Mouse (Mus musculus): ENCODE measurements around the gene Cavin1. TPM values are rescaled to one million over a fixed set of nuclear protein-coding genes. Genes with fewer than 3 reads are reported as not detected.
A peak's percentile ranks its signal among the peaks of the same experiment; 100 is the strongest.

The Cavin1 gene
- total RNA-seq, 2 experiments from 2014 or later, result 133 to 149 TPM

GRCm38 (mm10) chr11:100975241-100975640 lies 4.6 kb upstream of the Cavin1 start:
- Histone ChIP-seq H3K4me3 (no peak overlapping the region), H3K27ac (peak overlapping the region; percentile 74)
- intact Hi-C loops (cut with DNase I), result no loop called here
- DNase-seq, result no peak
- TF ChIP-seq CTCF (IDR thresholded peaks at IDR 0.05), result no peak

- TF ChIP-seq CTCF (IDR thresholded peaks at IDR 0.05), result no peak
- intact Hi-C loops (cut with DNase I), result no loop called here
- peak; percentile 74 for DNase-seq
- Histone ChIP-seq H3K4me3 (peak overlapping the region; percentile 48), H3K27ac (peak overlapping the region; percentile 74)
Measured at GRCm38 (mm10) chr11:100974381-100974970, 3.8 kb upstream of the Cavin1 start.

- TF ChIP-seq CTCF (IDR thresholded peaks at IDR 0.05), result no peak
- no peak overlapping the region for H3K27ac ChIP-seq
Measured at GRCm38 (mm10) chr11:100973245-100973644, 2.6 kb upstream of the Cavin1 start.

GRCm38 (mm10) chr11:100971455-100971854 lies 768 bp upstream of the Cavin1 start:
- H3K4me3 ChIP-seq, result peak overlapping the region; percentile 98
- no peak for DNase-seq
- TF ChIP-seq CTCF (IDR thresholded peaks at IDR 0.05), result no peak
- peak overlapping the region; percentile 99 for H3K27ac ChIP-seq
- intact Hi-C loops (cut with DNase I), result no loop called here

More at GRCm38 (mm10) chr11:100973245-100973644, 2.6 kb upstream of the Cavin1 start:
- DNase-seq, result no peak
- no peak overlapping the region for H3K4me3 ChIP-seq
- intact Hi-C loops (cut with DNase I), result no loop called here

GRCm38 (mm10) chr11:100969744-100970556 lies 737 bp downstream of the Cavin1 start:
- Histone ChIP-seq H3K27ac (peak overlapping the region; percentile 99), H3K4me3 (peak overlapping the region; percentile 98)
- intact Hi-C loops (cut with DNase I), result no loop called here
- DNase-seq, result peak; percentile 86
- 0 out of 2 replicates have a peak, but pooled peaks have one; percentile 7 for TF ChIP-seq CTCF (IDR thresholded peaks at IDR 0.05)

- TF ChIP-seq CTCF (IDR thresholded peaks at IDR 0.05), result no peak
- DNase-seq, result peak; percentile 76
- H3K4me3 ChIP-seq, result peak overlapping the region; percentile 98
- H3K27ac ChIP-seq, result peak overlapping the region; percentile 99
- intact Hi-C loops (cut with DNase I), result no loop called here
Measured at GRCm38 (mm10) chr11:100969189-100969743, 1.4 kb downstream of the Cavin1 start.

GRCm38 (mm10) chr11:100968501-100968900 lies 2.2 kb downstream of the Cavin1 start:
- peak overlapping the region; percentile 99 for H3K27ac ChIP-seq
- no peak for DNase-seq
- intact Hi-C loops (cut with DNase I), result no loop called here
- H3K4me3 ChIP-seq, result peak overlapping the region; percentile 98
- no peak for TF ChIP-seq CTCF (IDR thresholded peaks at IDR 0.05)

GRCm38 (mm10) chr11:100967881-100968420 lies 2.7 kb downstream of the Cavin1 start:
- Histone ChIP-seq H3K4me3 (peak overlapping the region; percentile 98), H3K27ac (peak overlapping the region; percentile 99)
- DNase-seq, result no peak
- TF ChIP-seq CTCF (IDR thresholded peaks at IDR 0.05), result no peak
- intact Hi-C loops (cut with DNase I), result no loop called here

GRCm38 (mm10) chr11:100967376-100967775 lies 3.3 kb downstream of the Cavin1 start:
- H3K27ac ChIP-seq, result peak overlapping the region; percentile 99
- intact Hi-C loops (cut with DNase I), result no loop called here
- DNase-seq, result no peak
- no peak for TF ChIP-seq CTCF (IDR thresholded peaks at IDR 0.05)
- peak overlapping the region; percentile 98 for H3K4me3 ChIP-seq

GRCm38 (mm10) chr11:100965760-100966159 lies 4.9 kb downstream of the Cavin1 start:
- DNase-seq, result no peak
- intact Hi-C loops (cut with DNase I), result no loop called here
- Histone ChIP-seq H3K4me3 (peak overlapping the region; percentile 98), H3K27ac (peak overlapping the region; percentile 99)
- no peak for TF ChIP-seq CTCF (IDR thresholded peaks at IDR 0.05)

GRCm38 (mm10) chr11:100964901-100965542 lies 5.7 kb downstream of the Cavin1 start:
- Histone ChIP-seq H3K27ac (peak overlapping the region; percentile 99), H3K4me3 (peak overlapping the region; percentile 98)
- no peak for DNase-seq
- TF ChIP-seq CTCF (IDR thresholded peaks at IDR 0.05), result no peak
- intact Hi-C loops (cut with DNase I), result no loop called here

GRCm38 (mm10) chr11:100964180-100964579 lies 6.5 kb downstream of the Cavin1 start:
- peak; percentile 53 for DNase-seq

More at GRCm38 (mm10) chr11:100964180-100964579, 6.5 kb downstream of the Cavin1 start:
- Histone ChIP-seq H3K4me3 (peak overlapping the region; percentile 98), H3K27ac (peak overlapping the region; percentile 99)
- intact Hi-C loops (cut with DNase I), result no loop called here
- no peak for TF ChIP-seq CTCF (IDR thresholded peaks at IDR 0.05)
